In genomic region chr11:117751544-117751943, GRCm38 (mm10) we compare ENCODE assay signal across 20 mouse cellular contexts. TPM values are rescaled to one million over a fixed set of nuclear protein-coding genes. Genes with fewer than 3 reads are reported as not detected.
A peak's percentile ranks its signal among the peaks of the same experiment; 100 is the strongest.
DNase-seq lines count a peak whose midpoint lies in the region; ATAC-seq lines count a peak whose summit lies in the region.
"Had no signal": no experiment of that assay in that cellular context is flagged by ENCODE, and none has a peak within 500 bp of the region (broad histone marks: within the 10 kb centered on the region; RNA-seq: fewer than 3 reads in every experiment).

No protein-coding gene starts in this region.

- H3K4me2 ChIP-seq in kidney, embryonic 14.5 days (replicated peaks; ENCODE audit: low read depth, low read length), result no peak overlapping the region
- H3K4me2 ChIP-seq in neural tube, embryonic 15.5 days, result no peak overlapping the region
- H3K4me2 ChIP-seq: forebrain, embryonic 13.5 days; heart, embryonic 13.5 days had no signal

- peak; percentile 35 for DNase-seq in kidney, adult 11 months
- DNase-seq in kidney, postnatal 14 days, result peak; percentile 42
- no peak for DNase-seq in kidney, postnatal 4 days
- DNase-seq in right cerebral cortex, adult 18-20 months, result peak; percentile 54
- no peak for DNase-seq in right cerebral cortex, postnatal 4 days
- DNase-seq: adrenal gland, adult 2 months; adrenal gland, postnatal 25 days; cerebellum, adult 2 months; cerebellum, postnatal 10 days; forebrain, postnatal 0 days; heart, adult 11 months; heart, postnatal 36 days had no signal

- no peaks in the 10 kb centered on the region for H3K27me3 ChIP-seq in kidney, embryonic 14.5 days (ENCODE audit: control insufficient read depth, insufficient read depth, low read length)
- H3K27me3 ChIP-seq in neural tube, embryonic 15.5 days (replicated peaks), result no peaks in the 10 kb centered on the region
- H3K27me3 ChIP-seq: forebrain, embryonic 13.5 days; heart, embryonic 13.5 days had no signal

- H3K27ac ChIP-seq in kidney, embryonic 14.5 days (ENCODE audit: low read depth, low read length), result no peak overlapping the region
- H3K27ac ChIP-seq in neural tube, embryonic 15.5 days (replicated peaks), result no peak overlapping the region
- H3K27ac ChIP-seq: embryonic facial prominence, embryonic 10.5 days; forebrain, embryonic 13.5 days; heart, embryonic 13.5 days had no signal

- no peaks in the 10 kb centered on the region for H3K9me3 ChIP-seq in kidney, embryonic 14.5 days (ENCODE audit: control insufficient read depth, low read length)
- no peaks in the 10 kb centered on the region for H3K9me3 ChIP-seq in neural tube, embryonic 15.5 days (replicated peaks)
- H3K9me3 ChIP-seq: embryonic facial prominence, embryonic 10.5 days; forebrain, embryonic 13.5 days; heart, embryonic 13.5 days had no signal

- H3K4me1 ChIP-seq in kidney, embryonic 14.5 days (ENCODE audit: control insufficient read depth, insufficient read depth, low read length), result no peaks in the 10 kb centered on the region
- no peaks in the 10 kb centered on the region for H3K4me1 ChIP-seq in neural tube, embryonic 15.5 days
- H3K4me1 ChIP-seq: embryonic facial prominence, embryonic 10.5 days; forebrain, embryonic 13.5 days; heart, embryonic 13.5 days had no signal

- 91% methylated on average over 6 of the region's 6 CpGs for WGBS in kidney, embryonic 14.5 days
- WGBS in neural tube, embryonic 15.5 days, result 89% methylated on average over 6 of the region's 6 CpGs

- H3K36me3 ChIP-seq in kidney, embryonic 14.5 days (ENCODE audit: control insufficient read depth, insufficient read depth, low read length), result peaks cover 85% of the 10 kb centered on the region
- peaks cover 95% of the 10 kb centered on the region for H3K36me3 ChIP-seq in neural tube, embryonic 15.5 days

- no peak for ATAC-seq in kidney, embryonic 14.5 days (ENCODE audit: low FRiP score, low TSS enrichment)
- no peak for ATAC-seq in neural tube, embryonic 15.5 days (ENCODE audit: low FRiP score)
- ATAC-seq: forebrain, embryonic 13.5 days; forebrain, postnatal 0 days had no signal

- H3K4me3 ChIP-seq in kidney, embryonic 14.5 days (ENCODE audit: low read length), result no peak overlapping the region
- H3K4me3 ChIP-seq in neural tube, embryonic 15.5 days (replicated peaks), result no peak overlapping the region
- H3K4me3 ChIP-seq: embryonic facial prominence, embryonic 10.5 days; forebrain, embryonic 13.5 days; heart, embryonic 13.5 days had no signal

- H3K9ac ChIP-seq in kidney, embryonic 14.5 days (ENCODE audit: low read depth, low read length), result no peak overlapping the region
- no peak overlapping the region for H3K9ac ChIP-seq in neural tube, embryonic 15.5 days (replicated peaks)
- H3K9ac ChIP-seq: forebrain, embryonic 13.5 days; forebrain, postnatal 0 days; heart, embryonic 13.5 days had no signal

RNA-seq across cellular contexts. Expression of gene Tmc8, which starts 30.3 kb away (rescaled TPM):
- 1.3 and 3.4 TPM in 2 replicates for polyA plus RNA-seq in kidney, embryonic 14.5 days (2014; fragmentation: Nextera tagmentation; extraction: Ambion mirVana)
- polyA plus RNA-seq in neural tube, embryonic 15.5 days (2015; fragmentation: Nextera tagmentation; extraction: Ambion mirVana), result 0.99 and 4.6 TPM in 2 replicates

RNA-seq across cellular contexts. Expression of gene Tmc6, which starts 30.5 kb away (rescaled TPM):
- 22.6 and 27.2 TPM in 2 replicates for polyA plus RNA-seq in kidney, embryonic 14.5 days (2014; fragmentation: Nextera tagmentation; extraction: Ambion mirVana)
- polyA plus RNA-seq in neural tube, embryonic 15.5 days (2015; fragmentation: Nextera tagmentation; extraction: Ambion mirVana), result 7.5 and 12.0 TPM in 2 replicates

RNA-seq across cellular contexts. Expression of gene 6030468B19Rik, which starts 45.9 kb away (rescaled TPM):
- polyA plus RNA-seq in kidney, embryonic 14.5 days (2014; fragmentation: Nextera tagmentation; extraction: Ambion mirVana), result not detected in 2 replicates
- 0.23 TPM in 1 of 2 replicates, not detected in the other for polyA plus RNA-seq in neural tube, embryonic 15.5 days (2015; fragmentation: Nextera tagmentation; extraction: Ambion mirVana)
- polyA plus RNA-seq: adrenal gland, adult 2 months; cerebellum, adult 2 months; embryonic facial prominence, embryonic 14.5 days; forebrain, embryonic 13.5 days; forebrain, postnatal 0 days; heart, postnatal 0 days; hindbrain, embryonic 11.5 days had no signal

RNA-seq across cellular contexts. Expression of gene Gm20708, which starts 57.9 kb away (rescaled TPM):
- polyA plus RNA-seq in kidney, embryonic 14.5 days (2014; fragmentation: Nextera tagmentation; extraction: Ambion mirVana), result 0.58 and 0.59 TPM in 2 replicates
- polyA plus RNA-seq in neural tube, embryonic 15.5 days (2015; fragmentation: Nextera tagmentation; extraction: Ambion mirVana), result 0.95 and 1.7 TPM in 2 replicates

RNA-seq across cellular contexts. Expression of gene Syngr2, which starts 57.9 kb away (rescaled TPM):
- 75.1 and 85.7 TPM in 2 replicates for polyA plus RNA-seq in kidney, embryonic 14.5 days (2014; fragmentation: Nextera tagmentation; extraction: Ambion mirVana)
- 13.7 and 52.4 TPM in 2 replicates for polyA plus RNA-seq in neural tube, embryonic 15.5 days (2015; fragmentation: Nextera tagmentation; extraction: Ambion mirVana)

Comparison
In these comparisons a context has a peak if more than half of its experiments do, and no peak if none do; other contexts are left out.
1. DNase-seq: peak in kidney, adult 11 months (single experiment), kidney, postnatal 14 days (single experiment) and right cerebral cortex, adult 18-20 months (single experiment); none in kidney, postnatal 4 days (0 of 2) and right cerebral cortex, postnatal 4 days (single experiment).